Mouse (Mus musculus) right cerebral cortex, adult 18-20 months (tissue): ENCODE measurements around the gene Erbb2.
A peak's percentile ranks its signal among the peaks of the same experiment; 100 is the strongest.

Source experiments
- DNase-seq: peaks from one replicate; pipeline ENCODE4 v3.0.0; 2022; ENCODE audit warnings: mixed read lengths

Erbb2 gene

GRCm38 (mm10) chr11:98426592-98426991, 14.3 kb downstream of the Erbb2 start:
- DNase-seq = no peak

DNA sequence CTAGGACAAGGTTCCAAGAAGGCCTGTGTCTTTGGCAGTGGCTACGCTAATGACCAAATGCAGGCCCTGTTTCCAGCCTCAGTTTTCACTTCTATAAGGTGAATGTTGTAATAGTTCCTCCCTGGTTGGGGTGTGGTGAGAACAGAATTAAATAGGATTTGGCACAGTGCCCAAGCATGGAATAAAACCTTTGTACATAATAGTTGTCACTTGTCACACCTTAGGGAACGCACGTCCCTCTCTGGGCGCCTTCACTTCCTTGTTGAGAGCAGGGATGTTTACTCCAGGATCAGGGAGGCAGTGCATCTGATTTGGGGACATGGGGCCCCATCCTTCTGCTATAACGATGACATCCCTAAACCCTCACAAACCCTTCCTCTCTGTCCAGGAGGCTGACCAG, 16.2 kb downstream of the Erbb2 start:
- DNase-seq = no peak

DNA sequence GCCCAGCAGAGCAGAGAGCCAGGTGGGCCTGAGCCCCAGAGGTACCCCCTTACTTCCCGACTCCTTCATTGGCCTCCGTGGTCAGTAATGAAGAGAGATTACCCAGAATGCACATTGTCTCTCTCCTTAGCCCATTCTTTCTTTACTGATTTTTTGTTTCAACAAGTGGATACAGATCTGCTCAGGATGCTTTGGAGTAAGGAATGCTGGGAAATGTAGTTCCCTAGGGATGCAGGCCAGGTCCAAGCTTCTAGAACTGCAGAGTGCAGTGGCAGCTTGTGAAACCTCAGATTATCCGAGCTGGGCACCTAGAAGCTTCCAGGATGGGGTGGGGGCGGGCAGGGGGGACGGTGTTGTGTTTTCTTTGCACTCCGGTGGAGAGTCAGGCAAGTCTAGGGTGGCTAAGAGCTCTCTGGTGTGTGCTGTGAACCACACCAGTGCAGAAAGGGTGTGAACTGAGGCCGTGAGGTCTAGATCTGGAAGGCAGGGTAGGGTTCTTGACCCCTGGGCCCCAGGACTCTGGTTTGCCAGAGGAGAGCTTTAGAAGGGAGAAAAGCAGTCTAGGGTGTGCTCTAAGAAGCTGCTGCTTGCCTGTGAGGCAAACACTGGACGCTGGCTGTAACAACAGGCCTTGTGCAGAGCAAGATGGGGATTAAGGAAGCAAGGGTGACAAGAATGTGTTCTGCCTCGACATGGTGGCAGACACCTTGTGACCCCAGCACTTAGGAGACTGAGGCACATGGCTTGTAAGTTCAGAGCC, 19.7 kb downstream of the Erbb2 start:
- no peak for DNase-seq

GRCm38 (mm10) chr11:98435723-98436122, 23.5 kb downstream of the Erbb2 start:
- DNase-seq = no peak

DNA sequence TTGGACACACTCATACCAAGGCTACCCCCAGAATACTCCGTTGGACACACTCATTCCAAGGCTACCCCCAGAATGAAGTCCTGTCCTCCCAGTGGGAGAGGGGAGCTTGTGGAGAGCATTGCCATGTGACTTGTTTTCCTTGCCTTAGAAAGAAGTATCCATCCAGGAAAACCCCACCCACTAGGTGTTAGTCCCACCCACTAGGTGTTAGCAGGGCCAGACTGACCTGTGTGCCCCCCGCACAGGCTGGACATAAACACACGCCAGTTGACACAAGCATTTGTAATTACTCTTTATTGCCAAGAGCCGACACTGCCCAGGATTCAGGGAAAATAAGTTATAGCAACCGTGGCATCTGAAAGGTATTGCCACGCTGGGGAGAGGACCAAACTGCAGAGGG, 25.2 kb downstream of the Erbb2 start:
- DNase-seq = no peak

DNA sequence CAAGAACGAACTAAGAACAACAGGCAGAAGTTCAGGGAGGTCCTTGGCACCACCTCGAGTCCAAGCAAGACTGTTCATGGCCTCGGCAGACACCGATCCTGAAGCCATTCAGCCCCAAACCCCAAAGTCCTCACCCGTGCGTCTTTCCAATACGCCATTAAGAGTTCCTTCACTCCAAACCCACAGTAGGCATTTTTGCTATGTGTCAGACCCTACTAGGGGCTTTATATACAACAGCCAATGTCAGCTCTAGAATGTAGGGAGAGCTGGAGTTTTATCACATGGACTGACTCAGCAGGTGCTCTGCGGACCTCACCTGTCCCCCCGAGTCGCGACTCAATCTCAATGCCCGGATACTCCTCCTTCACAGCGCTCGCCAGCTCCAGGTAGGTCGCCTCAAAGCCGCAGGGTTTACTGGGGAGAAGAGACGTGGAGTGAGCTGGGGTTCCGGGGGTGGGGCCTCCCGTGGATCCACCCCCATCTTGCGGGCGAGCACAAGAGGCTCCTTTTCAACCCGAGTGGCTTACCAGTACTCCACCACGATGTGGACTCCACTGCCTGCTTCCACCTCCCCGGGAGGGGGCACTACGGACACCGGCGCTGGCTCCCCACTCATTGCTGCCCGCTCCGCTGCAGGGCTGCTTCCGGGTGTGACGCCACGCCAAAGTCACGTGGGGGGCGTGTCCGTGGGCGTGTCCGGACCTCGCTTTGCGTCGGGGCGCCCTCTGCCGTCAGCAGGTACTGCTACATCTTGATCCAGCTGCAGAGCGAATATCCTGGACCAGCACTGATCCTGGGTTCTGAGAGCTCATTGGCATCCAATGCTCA, 26.3 kb downstream of the Erbb2 start, which contains the start of gene Mien1:
TSS of gene Mien1 (minus strand) at position 661 of the 828 bp plus-strand sequence.
- peak; percentile 97 for DNase-seq

- no peak for DNase-seq
Measured at GRCm38 (mm10) chr11:98443688-98444087, 31.4 kb downstream of the Erbb2 start.

GRCm38 (mm10) chr11:98445238-98445637, 33.0 kb downstream of the Erbb2 start:
- no peak for DNase-seq

DNA sequence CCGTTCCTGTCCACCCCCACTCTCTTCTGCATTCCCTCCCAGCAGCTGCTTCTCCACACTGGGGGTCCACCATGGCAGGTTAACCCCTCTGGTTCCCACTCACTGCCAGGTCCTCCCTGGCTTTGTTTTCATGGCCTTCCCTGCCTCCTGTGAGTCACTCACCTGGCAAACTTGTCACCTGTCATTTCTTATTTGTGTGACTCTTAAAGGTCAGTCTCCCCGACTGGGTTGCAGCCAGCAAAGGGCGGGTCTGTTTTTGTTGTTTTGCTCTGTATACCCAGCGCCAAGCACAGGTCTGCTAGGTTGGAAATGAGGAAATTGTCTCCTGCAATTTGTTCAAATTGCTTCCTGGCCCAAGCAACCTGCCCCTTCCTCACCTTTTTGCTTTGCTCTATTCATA, 33.4 kb downstream of the Erbb2 start:
- DNase-seq = no peak

- no peak for DNase-seq
Measured at GRCm38 (mm10) chr11:98446213-98446561, 33.9 kb downstream of the Erbb2 start, which contains the start of gene Grb7. Grb7 (plus strand) TSS chr11:98446394.

- no peak for DNase-seq
Measured at GRCm38 (mm10) chr11:98446562-98447474, 34.5 kb downstream of the Erbb2 start.

DNA sequence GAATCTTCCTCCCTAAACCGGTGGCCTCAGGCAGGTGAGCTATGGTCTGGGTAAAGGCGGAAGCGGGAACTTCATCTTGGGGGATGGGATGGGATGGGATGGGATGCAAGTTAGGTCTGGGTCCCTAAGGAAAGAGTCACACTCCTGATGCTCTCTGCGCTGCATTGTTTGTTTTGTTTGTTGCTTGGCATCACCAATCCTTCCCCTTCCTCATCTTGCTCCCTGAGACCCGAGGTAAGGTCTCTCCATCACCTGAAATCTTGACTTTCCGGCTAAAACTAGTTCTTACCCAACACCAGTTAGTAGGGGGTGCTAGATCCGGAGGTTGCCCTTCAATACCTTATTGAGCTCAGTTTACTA, 35.2 kb downstream of the Erbb2 start:
- no peak for DNase-seq

DNA sequence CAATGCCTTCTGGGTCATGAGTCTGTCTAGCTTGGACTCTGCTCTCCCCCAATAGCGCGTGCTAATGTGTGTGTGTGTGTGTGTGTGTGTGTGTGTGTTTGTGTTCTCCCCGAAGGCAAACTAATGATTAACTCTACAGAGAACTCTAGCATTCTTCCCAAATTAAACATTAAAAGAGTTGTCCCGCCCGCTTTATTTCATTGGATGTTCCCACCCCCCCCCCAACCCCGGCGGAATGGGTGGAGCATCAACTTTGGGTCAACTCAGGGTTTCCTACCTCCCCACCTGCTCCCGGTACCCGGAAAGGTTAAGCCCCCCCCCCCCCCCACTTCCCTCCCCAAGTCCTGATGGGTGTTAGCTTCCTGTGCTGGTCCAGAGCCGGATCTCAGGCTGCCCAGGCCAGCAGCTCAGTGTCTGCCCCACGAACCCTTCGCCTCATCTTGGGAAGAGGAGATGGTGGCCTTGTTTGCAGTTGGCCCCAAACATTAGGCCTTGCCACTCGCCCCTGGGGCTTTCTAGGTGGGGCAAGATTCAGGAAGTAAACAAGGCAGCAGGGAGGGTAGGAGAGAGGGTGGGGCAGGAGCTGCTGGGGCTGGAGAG, 36.0 kb downstream of the Erbb2 start:
- DNase-seq = no peak

GRCm38 (mm10) chr11:98449419-98449818, 37.1 kb downstream of the Erbb2 start:
- no peak for DNase-seq

DNA sequence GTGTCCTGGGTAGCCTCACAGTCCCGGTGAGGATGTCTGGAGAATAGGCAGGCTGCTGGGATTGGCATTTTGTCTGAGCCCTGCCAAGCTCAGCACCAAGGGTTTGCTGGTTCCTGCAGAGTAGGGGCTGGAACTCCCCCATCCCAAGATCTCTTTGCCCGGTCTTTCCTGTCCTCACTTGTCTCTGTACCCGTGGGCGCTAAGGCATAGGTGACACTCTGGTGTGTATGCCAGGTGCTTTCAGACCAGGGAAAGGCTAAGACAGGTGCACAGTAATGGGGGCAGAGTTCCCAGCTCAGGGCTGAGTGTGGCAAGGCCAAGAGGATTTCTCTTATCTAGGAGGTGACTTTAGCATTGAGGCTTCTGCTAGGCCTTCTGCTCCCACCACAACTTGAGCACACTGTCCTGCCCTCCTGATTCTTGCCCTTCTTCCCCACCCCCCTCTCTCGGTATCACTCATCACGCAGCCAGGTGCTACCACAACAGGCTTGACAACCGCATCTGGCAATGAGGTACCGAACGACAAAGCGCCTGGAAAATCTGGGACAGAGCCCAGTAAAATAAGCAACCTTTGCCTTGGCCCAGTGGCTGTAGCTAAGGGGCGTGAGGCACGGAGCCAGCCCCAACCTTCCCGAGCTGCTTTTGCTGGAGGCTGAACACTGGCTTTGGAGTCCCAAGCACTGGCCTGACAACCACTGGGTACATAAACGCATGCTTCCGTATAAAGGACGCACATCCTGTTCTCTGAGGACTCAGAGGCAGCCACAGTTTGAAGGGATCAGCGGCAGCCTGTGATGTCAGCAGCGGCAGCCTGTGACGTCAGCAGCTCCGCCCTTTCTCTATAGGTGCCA, 37.9 kb downstream of the Erbb2 start:
- DNase-seq = no peak

DNA sequence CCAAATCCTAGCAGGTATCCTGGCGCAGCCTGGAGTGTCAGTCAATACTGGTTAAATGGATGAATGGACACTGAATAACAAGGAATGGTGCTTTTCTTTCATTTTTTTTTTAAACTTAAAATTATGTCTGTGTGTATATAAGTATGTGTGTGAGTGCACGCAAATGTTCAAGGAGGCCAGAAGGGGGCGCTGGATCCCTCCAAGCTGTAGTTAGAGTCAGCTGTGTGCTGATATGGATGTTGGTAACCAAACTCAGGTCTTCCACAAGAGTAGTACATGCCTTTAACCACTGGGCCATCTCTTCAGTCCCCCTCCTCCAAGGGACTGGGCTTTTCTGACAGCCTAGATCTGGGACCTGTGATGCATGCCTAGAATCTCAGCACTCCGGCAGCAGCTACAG, 43.2 kb downstream of the Erbb2 start:
- DNase-seq = no peak

- no peak for DNase-seq
Measured at GRCm38 (mm10) chr11:98456545-98456944, 44.3 kb downstream of the Erbb2 start.

- no peak for DNase-seq
Measured at GRCm38 (mm10) chr11:98456945-98457344, 44.7 kb downstream of the Erbb2 start.

- DNase-seq = peak; percentile 73
Measured at GRCm38 (mm10) chr11:98457367-98458120, 45.3 kb downstream of the Erbb2 start.

GRCm38 (mm10) chr11:98458121-98458990, 46.1 kb downstream of the Erbb2 start:
- DNase-seq = no peak
